Mouse (Mus musculus) brown adipose tissue, adult 24 weeks (tissue): ENCODE data around the gene Ctsh. TPM values are rescaled to one million over a fixed set of nuclear protein-coding genes. Genes with fewer than 3 reads are reported as not detected.
A peak's percentile ranks its signal among the peaks of the same experiment; 100 is the strongest.

ENCODE experiments used
- H3K27ac ChIP-seq: fragments of 200-500 bp; replicated peaks from 2 replicates; pipeline ENCODE4 v1.5.1; 2012; ENCODE audit warnings: low read depth, mild to moderate bottlenecking, low read length
- H3K4me1 ChIP-seq: fragments of 200-500 bp; 2 replicates; pipeline ENCODE4 v1.6.1; 2012; ENCODE audit warnings: low read length, mixed read lengths; ENCODE audit not compliant: control insufficient read depth, insufficient read depth, insufficient read length
- H3K4me3 ChIP-seq: fragments of 200-500 bp; 2 replicates; pipeline ENCODE4 v1.5.1; 2012; ENCODE audit warnings: low read depth, mild to moderate bottlenecking, low read length, moderate library complexity; ENCODE audit not compliant: insufficient read depth
- polyA plus RNA-seq: library from polyadenylated mRNA; stranded (reverse); fragments of >200 nt; gene quantifications from 2 replicates; pipeline ENCODE4 v1.2.4, GENCODE M21; 2012; ENCODE audit not compliant: missing spikeins, insufficient read depth, insufficient read length

The Ctsh gene
- polyA plus RNA-seq, 1 experiment, result 22.4 TPM

DNA sequence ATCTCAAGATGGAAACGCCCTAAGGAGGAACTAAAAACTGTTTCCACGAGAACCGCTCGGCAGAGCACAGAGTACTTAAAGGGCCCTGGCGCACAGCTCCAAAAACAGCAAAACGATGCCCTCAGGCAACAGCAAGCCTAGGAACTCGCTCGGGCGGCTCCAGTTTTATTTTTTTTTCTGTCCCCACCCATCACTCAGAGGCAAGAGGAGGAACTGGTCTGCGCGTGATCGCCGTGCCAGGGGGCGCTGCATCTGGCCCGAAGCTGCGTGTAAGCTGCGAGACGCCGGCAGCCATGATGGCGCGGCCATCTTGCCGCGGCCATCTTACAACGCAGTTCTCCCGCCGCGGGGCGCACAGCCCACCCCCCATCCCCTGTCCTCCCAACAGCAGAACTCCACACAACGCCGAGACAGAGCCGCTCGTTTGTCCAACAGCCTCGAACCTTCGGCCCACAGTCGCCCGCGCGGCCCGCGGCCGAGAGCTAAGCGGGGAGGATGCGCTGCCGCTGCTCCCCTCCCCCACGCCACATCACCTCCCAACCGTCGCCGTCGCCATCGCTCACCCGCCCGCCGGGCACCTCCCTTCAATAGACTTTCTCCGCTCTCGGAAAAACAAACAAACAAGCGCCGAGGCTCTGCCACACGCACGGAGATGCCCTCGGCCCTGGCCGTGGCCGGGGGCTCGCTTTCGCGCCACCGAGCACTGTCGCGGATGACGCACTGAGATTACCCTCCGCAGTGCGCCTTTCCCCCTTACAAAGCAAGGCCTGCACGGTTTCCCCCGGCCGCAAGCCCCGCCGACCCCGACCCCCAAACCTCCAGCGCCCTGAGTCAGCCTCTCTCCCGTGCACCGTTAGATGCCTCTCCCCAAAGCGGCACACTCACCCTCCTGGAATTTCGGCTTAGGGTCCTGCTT, 60.0 kb downstream of the Ctsh start:
- Histone ChIP-seq H3K4me3 (peak overlapping the region; percentile 93), H3K27ac (peak overlapping the region; percentile 95), H3K4me1 (0 out of 2 replicates have a peak, but pooled peaks cover 3% of the 10 kb centered on the region)

DNA sequence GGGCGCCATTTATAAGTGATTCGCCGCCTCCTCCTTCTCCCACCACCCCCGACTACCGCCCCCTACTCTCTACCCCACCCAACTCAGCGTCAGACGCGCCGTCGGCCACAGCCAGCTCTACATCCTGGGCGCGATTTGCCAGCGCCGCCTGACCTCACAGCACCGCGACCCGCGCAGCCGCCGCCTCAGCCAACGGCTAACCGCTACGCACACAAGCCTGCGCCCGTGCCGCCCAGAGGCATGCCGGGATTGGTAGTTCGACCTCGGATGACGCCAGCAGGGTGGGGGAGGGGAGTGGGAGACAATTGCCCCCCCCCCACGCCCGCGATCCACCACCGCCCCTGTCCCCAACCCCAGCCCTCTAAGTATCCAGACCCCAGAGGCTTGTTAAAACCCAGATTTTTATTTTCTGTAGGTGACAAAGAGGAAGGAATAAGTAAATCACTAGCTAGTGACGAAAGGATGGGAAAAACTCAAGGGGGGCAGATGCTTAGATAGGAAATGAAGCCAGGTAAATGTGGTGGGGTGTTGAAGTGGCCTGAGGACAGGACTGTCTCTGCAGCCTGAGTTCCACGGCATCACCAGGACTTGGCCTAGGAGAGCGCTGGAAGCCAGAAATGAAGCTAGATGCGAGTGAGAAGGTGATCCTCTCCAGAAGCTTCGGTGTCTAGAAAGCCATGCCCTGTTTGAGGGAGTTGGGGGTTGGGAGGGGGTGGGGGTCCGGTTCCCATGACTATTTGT, 60.8 kb downstream of the Ctsh start, which contains the start of gene Morf4l1:
Gene Morf4l1 (minus strand): TSS at position 208 of the 741 bp plus-strand sequence.
- Histone ChIP-seq H3K4me3 (peak within 1 kb of the TSS; percentile 93), H3K27ac (peak within 1 kb of the TSS; percentile 95), H3K4me1 (0 out of 2 replicates have a peak, but pooled peaks cover 3% of the 10 kb centered on the region)

DNA sequence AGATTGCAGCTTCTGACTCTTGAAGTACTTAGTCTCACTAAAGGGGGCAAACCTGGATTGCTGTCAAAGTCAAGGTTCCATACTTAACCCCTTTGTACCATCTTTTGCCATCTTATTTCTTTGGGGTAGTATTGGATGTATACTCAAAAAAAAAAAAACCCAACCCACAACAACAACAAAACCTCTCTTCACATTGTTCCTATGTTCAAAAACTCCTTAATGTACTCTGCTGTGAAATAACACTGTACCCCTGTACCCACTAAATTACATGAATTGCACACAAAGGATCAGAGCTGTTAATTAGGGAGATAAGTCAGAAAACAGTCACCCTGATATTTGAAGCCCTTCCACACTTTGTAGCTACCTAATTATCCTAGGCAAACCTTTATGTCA, 61.4 kb downstream of the Ctsh start:
- H3K4me1 ChIP-seq, result 0 out of 2 replicates have a peak, but pooled peaks cover 3% of the 10 kb centered on the region
- no peak overlapping the region for H3K27ac ChIP-seq
- H3K4me3 ChIP-seq, result peak overlapping the region; percentile 61

DNA sequence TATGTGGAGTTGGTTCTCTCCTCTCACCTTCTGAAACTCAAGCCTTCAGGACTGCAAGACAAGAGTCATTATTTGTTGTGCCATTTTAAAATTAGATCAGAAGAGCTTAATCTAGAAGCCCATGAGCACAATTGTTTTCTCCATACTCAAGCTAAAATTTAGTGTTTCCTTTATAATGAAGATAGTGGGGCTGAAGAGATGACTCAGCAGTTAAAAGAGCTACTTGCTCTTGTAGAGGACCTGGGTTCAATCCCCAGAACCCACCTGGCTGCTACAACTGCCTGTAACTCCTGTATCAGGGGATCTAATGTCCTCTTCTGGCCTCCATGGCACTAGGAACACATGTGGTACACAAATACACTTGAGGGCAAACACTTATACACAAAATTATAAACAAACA, 63.3 kb downstream of the Ctsh start:
- Histone ChIP-seq H3K4me3 (no peak overlapping the region), H3K27ac (no peak overlapping the region), H3K4me1 (0 out of 2 replicates have a peak, but pooled peaks cover 3% of the 10 kb centered on the region)

DNA sequence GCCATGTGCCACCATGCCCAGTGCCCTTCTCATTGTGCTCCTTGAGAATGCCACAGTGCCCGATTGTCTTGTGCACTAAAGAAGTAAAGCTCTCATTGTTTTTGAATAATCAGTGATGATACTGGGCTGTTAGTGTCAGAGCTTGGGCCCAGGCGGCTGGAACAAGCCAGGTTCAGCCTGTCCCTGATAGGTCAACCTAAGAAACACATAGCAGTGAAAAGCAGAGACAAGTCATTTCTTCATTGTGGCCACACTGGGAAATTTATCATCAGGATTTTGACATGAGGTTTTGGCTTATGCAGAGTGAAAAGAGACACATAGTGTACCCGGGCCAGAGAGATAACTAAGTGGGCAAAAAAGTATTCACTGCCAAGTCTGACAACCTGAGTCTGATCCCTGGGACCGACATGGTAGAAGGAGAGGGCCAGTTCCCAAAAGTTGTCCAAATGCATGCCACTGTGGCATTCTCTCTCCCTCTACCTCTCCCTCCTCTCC, 68.3 kb downstream of the Ctsh start:
- H3K4me1 ChIP-seq, result no peaks in the 10 kb centered on the region
- H3K4me3 ChIP-seq, result no peak overlapping the region
- no peak overlapping the region for H3K27ac ChIP-seq

DNA sequence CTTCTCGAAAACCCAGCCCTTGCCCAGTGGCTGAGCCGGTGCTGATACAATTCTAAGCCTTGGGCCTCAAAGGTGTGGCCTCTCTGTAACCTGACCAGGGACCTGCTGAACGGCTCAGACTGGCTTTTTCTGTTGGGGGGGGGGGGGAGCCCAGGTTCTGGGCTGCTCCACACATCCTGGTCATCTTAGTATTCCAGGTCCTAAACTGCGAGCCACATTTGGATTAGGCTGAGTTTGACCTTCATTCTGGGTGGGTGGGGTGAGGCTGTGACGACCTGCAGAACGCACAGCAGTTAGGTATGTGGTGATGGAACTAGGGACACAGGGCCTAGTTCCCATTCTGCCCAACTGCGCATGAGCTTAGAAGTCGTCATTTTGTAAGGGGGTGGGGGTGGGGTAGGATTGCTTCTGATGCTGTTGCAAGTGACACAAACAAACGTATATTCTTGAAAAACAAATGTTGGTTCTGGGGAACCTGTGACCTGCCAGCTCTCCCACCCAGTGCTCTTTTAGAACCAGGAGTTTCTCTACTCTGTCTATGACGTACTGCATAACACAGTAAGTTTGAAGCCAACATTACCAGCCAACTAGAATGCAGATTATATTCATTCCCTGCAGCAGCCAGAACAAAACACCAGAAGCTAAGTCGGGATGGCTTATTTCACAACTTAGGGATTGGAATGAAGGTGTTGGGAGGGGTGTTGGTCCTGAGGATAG, 70.4 kb downstream of the Ctsh start:
- no peaks in the 10 kb centered on the region for H3K4me1 ChIP-seq
- no peak overlapping the region for H3K4me3 ChIP-seq
- H3K27ac ChIP-seq, result peak overlapping the region; percentile 57

DNA sequence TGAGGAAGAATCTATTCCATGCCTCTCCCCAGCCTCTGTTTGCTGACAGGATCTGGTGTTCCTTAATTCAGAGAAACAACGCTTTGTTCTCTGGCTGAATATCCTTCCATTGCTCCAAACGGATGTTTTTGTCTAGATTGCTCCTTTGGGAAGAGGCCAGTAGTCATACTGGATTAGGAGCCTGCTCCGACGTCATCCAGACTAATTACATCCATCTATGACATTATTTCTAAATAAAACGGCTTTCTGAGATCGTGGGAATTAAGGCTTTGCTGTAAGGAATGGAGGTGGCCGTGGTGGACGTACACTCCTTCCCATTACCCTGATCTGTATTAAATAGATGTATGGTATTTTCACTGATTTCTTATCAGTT, 70.9 kb downstream of the Ctsh start:
- peak overlapping the region; percentile 57 for H3K27ac ChIP-seq
- no peak overlapping the region for H3K4me3 ChIP-seq
- no peaks in the 10 kb centered on the region for H3K4me1 ChIP-seq

Other genes starting within 250 kb of the Ctsh start
- gene Rasgrf1, start 144.2 kb upstream of the Ctsh start, polyA plus RNA-seq, result not detected in 2 replicates
- 242 and 410 TPM in 2 replicates for gene Morf4l1, start 60.6 kb downstream of the Ctsh start, polyA plus RNA-seq
- 0.40 and 0.79 TPM in 2 replicates for gene Adamts7, start 108.9 kb downstream of the Ctsh start, polyA plus RNA-seq
- gene Tbc1d2b, start 216.7 kb downstream of the Ctsh start, polyA plus RNA-seq, result 7.7 and 8.1 TPM in 2 replicates